Mouse (Mus musculus) spleen, postnatal 4 days (tissue): Measurements from ENCODE around the gene Ptprm.

Experiments
- DNase-seq, 2 experiments: peaks; one replicate each; pipeline ENCODE4 v3.0.0; 2022; ENCODE audit warnings: low spot score in 2 of 2

The Ptprm gene

GRCm38 (mm10) chr17:67226991-67227390, 127.3 kb downstream of the Ptprm start:
- DNase-seq = no peak

GRCm38 (mm10) chr17:67215326-67215725, 138.9 kb downstream of the Ptprm start:
- no peak for DNase-seq

GRCm38 (mm10) chr17:67213711-67214110, 140.5 kb downstream of the Ptprm start:
- no peak for DNase-seq

DNA sequence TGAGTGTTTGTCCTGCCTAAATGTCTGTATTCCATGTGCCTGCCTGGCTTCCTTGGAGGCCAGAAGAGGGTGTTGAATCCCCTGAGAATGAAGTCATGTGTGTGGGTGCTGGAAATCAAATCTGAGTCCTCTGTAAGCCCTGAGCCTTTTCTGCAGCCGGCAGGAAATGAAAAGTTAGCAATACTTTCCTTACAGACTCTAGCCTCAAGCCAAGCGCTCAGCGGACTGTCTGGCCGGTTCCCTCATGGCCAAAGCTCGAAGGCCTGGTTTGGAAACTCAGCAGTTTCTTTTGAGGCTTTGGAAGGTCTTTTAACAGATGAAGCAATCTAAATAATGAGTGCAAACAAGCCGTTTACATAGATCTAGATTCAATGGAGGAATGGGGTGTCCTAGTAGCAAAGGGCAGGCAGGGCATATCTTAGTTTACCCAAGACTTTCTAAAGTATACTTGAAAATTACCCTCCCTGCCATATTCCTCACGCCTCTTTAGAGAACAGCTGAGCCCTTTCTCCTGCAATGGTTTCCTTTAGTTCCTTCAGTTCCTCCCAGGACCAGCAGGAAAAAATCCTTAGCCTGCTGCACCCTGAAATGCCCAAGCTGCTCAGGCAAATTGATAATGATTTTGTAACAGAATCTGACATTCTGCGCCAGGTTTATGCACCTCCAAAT, 144.4 kb downstream of the Ptprm start:
- no peak for DNase-seq

GRCm38 (mm10) chr17:67208600-67208999, 145.7 kb downstream of the Ptprm start:
- DNase-seq = no peak

- DNase-seq = no peak
Observed at GRCm38 (mm10) chr17:67206984-67207383, 147.3 kb downstream of the Ptprm start.

DNA sequence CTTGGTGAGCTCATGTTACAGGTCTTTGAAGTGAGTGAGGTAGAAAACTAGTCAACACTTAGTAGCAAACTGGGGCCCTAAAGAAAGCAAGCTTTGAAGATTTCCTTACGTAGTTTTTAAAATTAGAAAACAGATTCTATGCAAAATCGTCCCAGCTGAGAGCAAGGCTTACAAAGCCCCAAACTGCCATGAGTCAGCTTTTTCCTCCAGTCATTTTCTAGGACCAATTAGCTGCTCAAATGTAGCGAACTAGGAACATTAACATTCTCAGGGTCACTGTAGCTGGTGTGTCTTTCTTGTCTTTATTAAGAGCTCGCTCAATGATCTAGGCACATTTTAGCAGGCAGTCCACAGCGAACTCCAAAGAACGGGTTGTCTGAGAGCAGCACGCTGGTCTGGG, 153.1 kb downstream of the Ptprm start:
- DNase-seq = no peak

- DNase-seq = no peak
Observed at GRCm38 (mm10) chr17:67193728-67194127, 160.5 kb downstream of the Ptprm start.

- DNase-seq = no peak
Observed at GRCm38 (mm10) chr17:67188514-67188913, 165.7 kb downstream of the Ptprm start.

DNA sequence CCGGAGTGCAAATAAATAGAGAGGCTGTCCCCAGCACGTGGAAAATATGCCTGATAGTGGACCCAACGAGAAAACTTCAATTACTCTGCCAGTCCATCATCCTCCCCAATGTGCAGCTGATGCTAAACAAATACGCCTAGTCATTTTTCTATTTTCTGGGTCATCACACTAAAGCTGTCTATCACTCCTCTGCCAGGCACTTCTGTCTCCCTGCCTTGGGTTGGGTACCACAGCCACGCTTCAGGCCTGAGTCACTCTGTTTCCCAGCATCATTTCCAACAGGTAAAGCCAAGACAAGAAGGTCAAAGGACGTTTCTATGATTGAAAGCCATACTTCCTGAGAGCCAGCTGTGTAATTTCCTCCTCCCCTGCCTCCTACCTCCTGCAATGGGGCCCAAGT, 167.4 kb downstream of the Ptprm start:
- DNase-seq = no peak

DNA sequence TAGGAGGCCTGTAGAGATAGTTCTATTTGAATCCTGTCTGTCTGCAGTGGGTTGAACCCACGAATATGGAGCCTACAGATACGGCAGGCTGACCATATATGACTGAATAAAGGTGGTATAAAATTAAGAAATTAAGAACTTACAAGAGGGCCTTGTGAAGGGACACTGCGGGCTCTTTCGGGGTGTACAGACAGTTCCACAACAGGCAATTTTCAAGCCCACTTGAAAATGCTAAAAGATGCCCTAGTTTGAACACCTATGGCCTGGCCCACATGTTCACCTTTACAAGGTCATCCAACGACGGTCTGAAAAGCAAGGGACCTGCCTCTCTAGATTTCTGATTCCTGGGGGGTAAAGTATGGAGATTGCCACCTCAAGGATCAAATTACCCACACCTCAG, 168.3 kb downstream of the Ptprm start:
- no peak for DNase-seq

DNA sequence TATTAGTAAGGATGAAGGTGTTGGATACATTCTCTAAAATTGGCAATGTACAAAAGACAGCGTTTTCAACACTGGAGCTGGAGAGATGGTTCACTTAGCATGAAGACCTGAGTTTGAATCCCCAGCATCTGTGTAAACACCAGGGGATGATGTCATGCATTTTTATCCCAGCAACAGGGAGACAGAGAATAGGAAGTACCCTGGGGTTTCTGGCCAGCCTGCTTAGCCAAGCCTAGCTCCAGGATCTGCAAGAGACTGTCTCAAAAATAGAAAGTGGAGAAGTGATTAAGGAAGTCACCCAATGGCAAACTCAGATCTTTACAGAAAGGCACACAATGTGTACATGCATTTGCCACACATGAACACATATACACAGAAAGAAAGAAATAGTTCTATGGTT, 174.8 kb downstream of the Ptprm start:
- DNase-seq = no peak

- no peak for DNase-seq
Observed at GRCm38 (mm10) chr17:67178686-67179265, 175.5 kb downstream of the Ptprm start.

- DNase-seq = no peak
Observed at GRCm38 (mm10) chr17:67175836-67176235, 178.4 kb downstream of the Ptprm start.

- DNase-seq = no peak
Observed at GRCm38 (mm10) chr17:67171353-67171752, 182.9 kb downstream of the Ptprm start.

DNA sequence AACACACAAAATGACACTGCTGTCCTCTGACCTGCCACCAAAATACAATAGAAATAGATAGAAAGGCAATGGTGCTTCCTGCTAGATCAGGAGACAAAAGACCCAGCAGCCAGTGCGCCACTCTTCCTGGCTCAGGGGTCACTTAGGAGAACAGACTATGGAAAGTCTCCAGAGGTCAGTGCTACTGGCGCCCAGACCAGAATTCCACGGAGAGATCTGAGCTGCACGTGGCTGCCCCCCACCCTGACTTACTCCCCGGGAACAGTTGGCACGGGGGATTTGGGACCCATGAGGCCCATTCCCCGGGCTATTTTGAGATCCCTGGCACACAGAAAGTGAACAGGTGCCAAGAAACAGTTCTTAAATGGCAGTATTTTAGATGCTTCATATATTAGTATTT, 183.6 kb downstream of the Ptprm start:
- DNase-seq = no peak

DNA sequence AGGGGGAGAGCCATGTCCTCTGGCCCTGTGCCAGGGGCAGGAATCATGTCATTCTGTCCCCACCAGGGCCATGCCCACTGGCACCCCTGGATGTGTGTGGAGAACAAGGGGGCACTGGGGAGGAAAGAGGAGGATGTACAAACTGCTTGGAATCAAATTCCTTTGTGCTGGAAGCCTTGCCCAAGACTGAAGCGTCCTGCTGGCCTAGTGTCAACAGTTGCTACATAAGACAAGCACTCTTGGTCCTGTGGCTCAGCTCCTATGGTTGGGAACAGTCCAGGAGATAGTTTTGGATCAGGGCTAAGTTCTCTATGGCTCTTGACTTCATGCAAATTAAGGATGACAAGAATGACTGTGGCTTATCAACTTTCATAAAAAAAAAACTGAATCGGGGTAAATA, 188.4 kb downstream of the Ptprm start:
- no peak for DNase-seq

DNA sequence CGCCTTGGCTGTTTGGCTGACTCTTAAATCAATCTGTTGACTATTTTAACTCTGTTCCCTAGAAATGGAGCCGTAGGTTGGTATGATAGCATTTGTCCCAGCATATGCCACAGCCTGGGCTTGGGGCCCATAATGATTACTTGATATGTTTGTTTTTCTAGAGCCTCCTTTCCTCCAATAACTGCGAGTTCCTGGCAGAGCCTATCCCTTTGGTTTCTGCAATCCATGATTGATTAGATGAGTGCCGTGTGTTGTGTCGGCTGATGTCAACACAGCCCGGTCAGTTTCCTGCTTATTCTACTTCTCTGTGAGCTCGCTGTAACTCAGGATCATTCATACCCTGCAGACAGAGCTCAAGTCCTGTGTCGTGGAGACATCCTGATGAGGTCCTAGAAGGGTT, 194.6 kb downstream of the Ptprm start:
- DNase-seq = no peak

- no peak for DNase-seq
Observed at GRCm38 (mm10) chr17:67157089-67157752, 197.0 kb downstream of the Ptprm start.

- no peak for DNase-seq
Observed at GRCm38 (mm10) chr17:67152218-67152617, 202.0 kb downstream of the Ptprm start.

DNA sequence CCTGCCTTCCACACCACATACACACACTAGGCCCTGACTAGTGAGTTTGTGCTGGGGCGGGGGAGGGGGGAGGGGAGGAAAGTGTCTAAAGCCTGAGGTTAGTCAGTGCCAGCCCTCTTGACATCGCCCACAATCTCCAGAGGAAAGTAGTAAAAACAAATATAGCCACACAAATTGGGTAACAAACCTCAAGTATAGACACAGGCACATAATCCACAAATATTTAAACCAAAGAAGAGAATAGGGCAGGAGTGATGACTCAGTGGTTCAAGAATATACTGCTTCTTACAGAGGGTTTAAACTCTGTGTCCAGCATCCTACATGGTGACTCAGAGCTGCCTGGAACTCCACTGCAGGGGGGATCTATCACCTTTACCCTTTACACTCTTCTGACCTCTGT, 203.8 kb downstream of the Ptprm start:
- no peak for DNase-seq

DNA sequence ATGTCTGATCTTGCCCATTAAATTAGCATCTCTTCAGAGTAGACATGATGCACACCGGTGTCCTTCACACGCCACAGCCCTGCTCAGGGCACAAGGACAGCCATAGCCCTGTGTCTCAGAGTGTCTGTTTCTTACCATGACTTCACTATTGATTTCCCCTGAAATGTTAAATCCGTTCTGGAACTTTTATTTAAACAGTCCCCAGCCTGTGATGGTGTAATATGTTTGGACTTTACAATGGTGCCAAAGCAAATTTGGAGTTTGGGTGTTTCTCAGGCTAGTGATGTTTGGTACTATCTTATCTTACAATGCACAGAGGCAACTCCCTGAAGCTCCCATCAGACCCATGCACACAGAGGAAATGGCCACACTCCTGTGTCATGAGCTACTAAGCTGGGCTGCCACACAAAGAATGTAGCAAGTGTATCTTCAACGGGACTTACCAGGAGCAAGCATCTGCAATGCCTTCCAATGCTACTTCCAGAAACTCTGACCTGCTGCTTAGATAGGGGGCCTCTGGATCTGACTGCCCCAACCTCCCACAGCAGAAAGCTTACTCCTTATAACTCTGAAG, 212.0 kb downstream of the Ptprm start:
- DNase-seq = no peak

- DNase-seq = no peak
Observed at GRCm38 (mm10) chr17:67140502-67140901, 213.8 kb downstream of the Ptprm start.
